Mouse (Mus musculus): ENCODE results near the gene Adam12.
"Not testable (repeated sequence)": the region's sequence is repeated elsewhere in the genome, so short reads cannot be mapped to it uniquely, and the experiment has no call there.

The Adam12 gene

GRCm38 (mm10) chr7:133936377-133936776 is 295.6 kb downstream of the Adam12 start:
- no peak for DNase-seq (ENCODE audit: low read depth, low spot score)

DNA sequence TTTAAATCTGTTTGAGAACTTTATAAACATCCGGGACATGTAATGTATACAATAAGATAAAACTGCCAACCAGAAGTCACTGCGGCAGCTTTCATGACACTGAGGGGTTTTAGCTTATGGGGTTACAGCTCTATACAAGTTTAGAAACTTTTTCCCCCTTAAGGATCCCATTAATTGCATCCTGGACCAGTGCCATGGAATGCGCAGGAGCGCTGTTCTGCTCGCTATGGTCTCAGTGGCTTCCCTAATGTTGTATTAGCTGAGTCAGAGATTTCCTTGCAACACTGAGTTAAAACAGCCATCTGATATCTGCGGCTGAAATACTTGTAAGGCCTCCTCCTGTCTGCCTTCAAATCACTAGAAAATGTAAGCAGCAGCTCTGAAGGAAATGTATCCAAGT is 298.6 kb downstream of the Adam12 start:
- DNase-seq (ENCODE audit: low read depth, low spot score), result no peak

- DNase-seq (ENCODE audit: low read depth, low spot score), result no peak
These were observed 300.5 kb downstream of the Adam12 start for GRCm38 (mm10) chr7:133931481-133931880.

- DNase-seq (ENCODE audit: low read depth, low spot score), result no peak
These were observed 303.0 kb downstream of the Adam12 start for GRCm38 (mm10) chr7:133928981-133929380.

GRCm38 (mm10) chr7:133925771-133926170 is 306.2 kb downstream of the Adam12 start:
- no peak for DNase-seq (ENCODE audit: low read depth, low spot score)

DNA sequence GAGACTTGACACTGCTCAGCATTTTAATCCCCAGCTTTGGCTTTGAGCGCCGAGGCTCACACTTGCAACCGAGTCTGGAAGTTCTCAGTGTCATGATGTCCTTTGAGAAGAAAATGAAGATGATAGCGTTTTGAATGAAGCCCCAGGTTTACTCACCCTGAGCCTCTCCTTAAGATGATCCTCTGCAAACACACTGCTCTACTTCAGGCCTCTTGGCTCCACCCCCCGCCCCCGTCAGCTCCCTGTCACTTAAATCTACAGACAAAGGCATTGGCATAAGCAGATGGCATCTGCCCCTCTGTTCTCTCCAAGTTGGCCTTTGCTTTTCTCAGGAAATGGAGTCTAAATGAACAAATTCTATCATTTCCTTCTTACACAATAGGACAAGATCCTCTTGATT is 308.0 kb downstream of the Adam12 start:
- no peak for DNase-seq (ENCODE audit: low read depth, low spot score)

- no peak for DNase-seq (ENCODE audit: low read depth, low spot score)
These were observed 310.7 kb downstream of the Adam12 start for GRCm38 (mm10) chr7:133921291-133921690.

- no peak for DNase-seq (ENCODE audit: low read depth, low spot score)
These were observed 311.2 kb downstream of the Adam12 start for GRCm38 (mm10) chr7:133920724-133921123.

- no peak for DNase-seq (ENCODE audit: low read depth, low spot score)
These were observed 312.0 kb downstream of the Adam12 start for GRCm38 (mm10) chr7:133919918-133920317.

DNA sequence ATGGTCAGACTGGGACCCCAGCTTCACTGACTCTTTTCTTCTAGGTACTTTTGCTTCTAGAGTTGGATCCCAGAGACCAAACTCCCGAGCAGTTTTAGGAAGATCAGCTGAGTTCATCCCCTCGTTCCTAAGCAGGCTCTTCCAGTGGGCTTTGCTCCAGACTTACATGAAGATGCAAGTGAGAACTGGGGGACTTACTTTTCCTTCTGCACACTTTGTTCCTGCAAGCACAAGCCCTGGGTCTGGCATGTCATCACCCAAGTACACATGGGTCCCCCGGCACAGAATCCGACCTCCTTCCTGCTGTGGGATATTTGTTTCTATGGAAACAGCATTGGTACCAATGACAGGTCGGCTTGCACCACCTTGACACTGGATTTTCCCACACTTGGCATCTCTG is 312.6 kb downstream of the Adam12 start:
- no peak for DNase-seq (ENCODE audit: low read depth, low spot score)

DNA sequence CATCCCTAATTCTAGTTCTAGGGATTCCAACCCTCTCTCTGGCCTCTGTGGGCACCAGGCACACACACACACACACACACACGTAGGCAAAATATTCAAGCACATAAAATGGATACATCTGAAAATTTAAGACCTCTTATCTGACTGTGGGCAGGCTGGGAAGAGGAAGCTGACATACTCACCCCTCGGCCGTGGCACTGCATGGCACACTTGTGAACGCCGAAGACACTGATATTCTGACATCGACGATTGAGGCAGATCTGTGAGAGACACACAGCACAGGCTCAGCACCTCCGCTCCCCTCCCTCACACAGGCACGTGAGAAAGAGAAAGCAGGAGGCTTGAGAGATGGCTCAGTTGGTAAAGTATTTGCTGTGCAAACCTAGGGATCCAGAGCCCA is 315.7 kb downstream of the Adam12 start:
- DNase-seq (ENCODE audit: low read depth, low spot score), result no peak

- DNase-seq (ENCODE audit: low read depth, low spot score), result no peak
These were observed 320.1 kb downstream of the Adam12 start for GRCm38 (mm10) chr7:133911881-133912280.

DNA sequence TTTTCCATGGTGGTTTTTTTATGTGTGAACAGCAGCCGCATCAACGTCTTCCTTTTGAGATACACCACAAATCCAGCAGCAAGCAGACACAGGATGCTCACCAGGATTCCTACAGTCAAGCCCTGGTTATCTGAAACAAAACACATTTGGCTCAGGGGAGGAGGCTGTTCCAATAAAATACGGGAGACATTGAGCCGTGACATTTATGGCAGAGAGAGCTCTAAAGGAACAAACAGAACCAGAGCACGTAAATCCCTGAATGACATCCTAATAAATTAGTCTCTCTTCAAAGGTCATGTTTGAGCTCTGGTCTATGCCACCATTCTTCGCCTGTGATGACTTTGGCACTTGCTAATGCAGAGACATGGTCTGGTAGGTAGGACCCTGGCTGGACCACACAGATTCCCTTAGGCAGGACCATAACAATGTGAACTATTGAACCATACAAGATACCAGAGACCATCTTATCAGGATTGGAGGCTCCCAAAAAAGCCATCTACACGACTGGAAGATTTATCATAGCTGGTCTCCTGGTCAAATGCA is 322.0 kb downstream of the Adam12 start:
- DNase-seq (ENCODE audit: low read depth, low spot score), result no peak

GRCm38 (mm10) chr7:133908966-133909365 is 323.0 kb downstream of the Adam12 start:
- no peak for DNase-seq (ENCODE audit: low read depth, low spot score)

DNA sequence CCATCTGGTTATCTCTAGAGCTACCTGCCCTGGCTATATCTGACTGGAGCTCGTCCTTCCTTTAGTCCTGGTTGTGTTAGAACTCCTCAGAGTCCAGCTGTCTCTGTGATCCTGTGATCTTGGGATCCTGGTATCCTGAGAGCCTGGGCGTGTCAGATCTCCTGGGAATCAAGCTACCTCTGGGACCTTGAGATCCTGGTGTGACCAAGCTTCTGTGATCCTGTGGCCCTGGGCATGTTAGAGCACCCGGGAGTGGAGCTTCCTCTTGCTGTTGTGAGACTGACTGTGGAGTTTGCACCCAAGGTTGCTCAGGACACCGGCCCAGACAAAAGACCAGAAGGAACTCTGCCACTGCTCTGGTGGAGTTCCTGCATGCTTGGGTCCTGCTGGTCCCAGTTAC is 332.6 kb downstream of the Adam12 start:
- no peak for DNase-seq (ENCODE audit: low read depth, low spot score)

GRCm38 (mm10) chr7:133891796-133892195 is 340.1 kb downstream of the Adam12 start:
- no peak for DNase-seq (ENCODE audit: low read depth, low spot score)

DNA sequence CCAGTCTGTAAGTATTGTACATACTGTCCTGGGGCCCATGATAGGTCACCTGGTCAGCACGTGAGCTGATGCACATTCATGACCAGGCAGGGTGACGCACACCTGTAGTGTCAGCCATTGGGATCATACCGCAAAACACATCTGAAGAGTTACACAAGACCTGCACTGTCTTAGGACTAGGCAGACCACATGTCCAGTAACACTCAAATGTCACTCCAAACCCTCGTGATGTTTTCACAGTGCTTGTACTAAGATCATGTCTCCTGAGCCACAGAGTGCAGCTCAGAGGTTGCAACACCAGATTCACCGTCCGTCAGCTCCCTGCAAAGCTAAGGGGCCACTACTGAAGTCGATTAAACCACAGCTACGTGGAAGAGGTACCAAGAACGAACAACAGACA is 340.6 kb downstream of the Adam12 start:
- DNase-seq (ENCODE audit: low read depth, low spot score), result no peak

GRCm38 (mm10) chr7:133889986-133890385 is 342.0 kb downstream of the Adam12 start:
- no peak for DNase-seq (ENCODE audit: low read depth, low spot score)

- DNase-seq (ENCODE audit: low read depth, low spot score), result no peak
These were observed 342.7 kb downstream of the Adam12 start for GRCm38 (mm10) chr7:133888926-133889920.

GRCm38 (mm10) chr7:133884759-133885431 is 347.1 kb downstream of the Adam12 start:
- DNase-seq (ENCODE audit: low read depth, low spot score), result not testable (repeated sequence)

GRCm38 (mm10) chr7:133879761-133880160 is 352.2 kb downstream of the Adam12 start:
- DNase-seq (ENCODE audit: low read depth, low spot score), result no peak

- no peak for DNase-seq (ENCODE audit: low read depth, low spot score)
These were observed 355.2 kb downstream of the Adam12 start for GRCm38 (mm10) chr7:133876646-133877342.

Measured in ES-CJ7 (cell line).